Mouse (Mus musculus) kidney, adult 10 weeks (tissue): Measurements from ENCODE around the gene Bloc1s1. TPM values are rescaled to one million over a fixed set of nuclear protein-coding genes. Genes with fewer than 3 reads are reported as not detected.

ENCODE experiments used
- polyA plus RNA-seq: library from polyadenylated mRNA; stranded (reverse); fragments of 350-450 nt; fragmentation: Illumina TruSeq; extraction: RNeasy Lipid Tissue Mini Kit (QIAGEN cat#74804); gene quantifications from one replicate; pipeline ENCODE4 v1.2.3, GENCODE M21; 2014; ENCODE audit warnings: low read depth, low replicate concordance

Gene Bloc1s1
- polyA plus RNA-seq: 12.2 TPM

GRCm38 (mm10) chr10:128923935-128924334 lies at the start of gene Bloc1s1:
TSS of gene Bloc1s1 (minus strand) at chr10:128924035.

GRCm38 (mm10) chr10:128960590-128961584 lies 37.1 kb upstream of the Bloc1s1 start, which contains the start of gene Mettl7b:
TSS of gene Mettl7b (minus strand) at chr10:128960988.

GRCm38 (mm10) chr10:128933574-128933973 lies 9.7 kb upstream of the Bloc1s1 start, which contains the start of gene Itga7:
TSS of gene Itga7 (plus strand) at chr10:128933818.

DNA sequence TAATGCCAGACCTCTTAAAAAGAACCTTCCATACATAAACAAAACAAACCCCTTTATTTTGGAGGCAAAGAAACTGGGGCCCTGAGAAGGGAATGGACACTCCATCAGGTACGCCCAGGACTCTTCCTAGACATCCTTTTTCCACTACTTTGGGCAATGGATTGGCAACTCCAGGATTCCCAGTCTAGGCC lies 1.1 kb downstream of the Bloc1s1 start, which contains the start of gene Rdh5:
Gene Rdh5, minus strand, starts transcription at position 67 of the 191 bp plus-strand sequence.

GRCm38 (mm10) chr10:128900698-128901097 lies 23.1 kb downstream of the Bloc1s1 start, which contains the start of gene Cd63:
TSS of gene Cd63 (plus strand) at chr10:128900989.

GRCm38 (mm10) chr10:128891296-128892094 lies 32.3 kb downstream of the Bloc1s1 start, which contains the start of gene Gdf11:
TSS of gene Gdf11 (minus strand) at chr10:128891718.

Other genes with a start within 250 kb of the Bloc1s1 start
- gene Suox, start 250.0 kb downstream of the Bloc1s1 start, polyA plus RNA-seq: 25.8 TPM
- 128 TPM for gene Rab5b, start 227.8 kb downstream of the Bloc1s1 start, polyA plus RNA-seq
- not detected for gene Pmel, start 219.8 kb downstream of the Bloc1s1 start, polyA plus RNA-seq
- 8.1 TPM for gene Cdk2, start 219.0 kb downstream of the Bloc1s1 start, polyA plus RNA-seq
- gene Dgka, start 179.2 kb downstream of the Bloc1s1 start, polyA plus RNA-seq: 8.3 TPM
- gene Pym1, start 176.1 kb downstream of the Bloc1s1 start, polyA plus RNA-seq: 0.57 TPM
- gene Mmp19, start 133.1 kb downstream of the Bloc1s1 start, polyA plus RNA-seq: 0.36 TPM
- gene Dnajc14, start 120.0 kb downstream of the Bloc1s1 start, polyA plus RNA-seq: 33.2 TPM
- 2.6 TPM for gene Tmem198b, start 119.7 kb downstream of the Bloc1s1 start, polyA plus RNA-seq
- gene Sarnp, start 106.7 kb downstream of the Bloc1s1 start, polyA plus RNA-seq: 248 TPM
- 130 TPM for gene Ormdl2, start 102.4 kb downstream of the Bloc1s1 start, polyA plus RNA-seq
- gene Gdf11, start 32.3 kb downstream of the Bloc1s1 start, polyA plus RNA-seq: 3.1 TPM
- 1,560 TPM for gene Cd63, start 23.0 kb downstream of the Bloc1s1 start, polyA plus RNA-seq
- 5.7 TPM for gene Rdh5, start 1.1 kb downstream of the Bloc1s1 start, polyA plus RNA-seq
- 0.85 TPM for gene Itga7, start 9.8 kb upstream of the Bloc1s1 start, polyA plus RNA-seq
- gene Mettl7b, start 37.0 kb upstream of the Bloc1s1 start, polyA plus RNA-seq: 25.7 TPM
- gene Olfr9, start 65.4 kb upstream of the Bloc1s1 start, polyA plus RNA-seq: not detected
- gene Olfr763, start 86.8 kb upstream of the Bloc1s1 start, polyA plus RNA-seq: not detected
- gene Olfr764-ps1, start 115.9 kb upstream of the Bloc1s1 start, polyA plus RNA-seq: not detected
- gene Olfr765, start 126.0 kb upstream of the Bloc1s1 start, polyA plus RNA-seq: not detected
- not detected for gene Olfr766-ps1, start 144.9 kb upstream of the Bloc1s1 start, polyA plus RNA-seq
- not detected for gene Olfr767, start 158.9 kb upstream of the Bloc1s1 start, polyA plus RNA-seq
- gene Olfr768, start 175.3 kb upstream of the Bloc1s1 start, polyA plus RNA-seq: not detected
- gene Olfr769, start 193.8 kb upstream of the Bloc1s1 start, polyA plus RNA-seq: not detected
- not detected for gene Olfr770, start 215.0 kb upstream of the Bloc1s1 start, polyA plus RNA-seq
- gene Olfr771, start 240.7 kb upstream of the Bloc1s1 start, polyA plus RNA-seq: not detected